Mouse (Mus musculus): ENCODE results near the gene Psme1. TPM values are rescaled to one million over a fixed set of nuclear protein-coding genes. Genes with fewer than 3 reads are reported as not detected.

Psme1 gene
- total and polyA plus RNA-seq, 3 experiments = 101 to 264 (median 231) TPM

- TF ChIP-seq CTCF (IDR thresholded peaks at IDR 0.05) = no peak; the same call in none of the 2 replicates
- no peak for TF ChIP-seq POLR2A (IDR thresholded peaks at IDR 0.05; ENCODE audit: insufficient read depth, low read depth, low read length)
- peak; percentile 66; the same call in 1 of the 2 replicates for TF ChIP-seq EP300 (IDR thresholded peaks at IDR 0.05; ENCODE audit: insufficient read depth, low read depth, low read length)
- H3K27me3 ChIP-seq (ENCODE audit: control insufficient read depth, insufficient read depth, low read length) = no peaks in the 10 kb centered on the region
- H3K4me1 ChIP-seq (ENCODE audit: control insufficient read depth, insufficient read depth, low read length) = peaks cover 3% of the 10 kb centered on the region
- intact Hi-C loops (cut with DNase I) = loop anchor here (1.0 kb wide), 1 partner anchor 60 kb away; no protein-coding TSS in a partner anchor
- DNase-seq = peak; percentile 79 to 82
- WGBS = 17% methylated on average over 5 of the region's 5 CpGs
- H3K4me3 ChIP-seq = no peak overlapping the region
- peak overlapping the region; percentile 68 for H3K27ac ChIP-seq
- no peak overlapping the region for H3K9ac ChIP-seq (ENCODE audit: low read depth, low read length)
- H3K79me2 ChIP-seq (replicated peaks; ENCODE audit: control insufficient read depth, insufficient read depth, low read length) = no peaks in the 10 kb centered on the region
- no peaks in the 10 kb centered on the region for H3K36me3 ChIP-seq (ENCODE audit: control insufficient read depth, insufficient read depth, low read length)
These were observed 20.9 kb upstream of the Psme1 start for GRCm38 (mm10) chr14:55557003-55557402.

DNA sequence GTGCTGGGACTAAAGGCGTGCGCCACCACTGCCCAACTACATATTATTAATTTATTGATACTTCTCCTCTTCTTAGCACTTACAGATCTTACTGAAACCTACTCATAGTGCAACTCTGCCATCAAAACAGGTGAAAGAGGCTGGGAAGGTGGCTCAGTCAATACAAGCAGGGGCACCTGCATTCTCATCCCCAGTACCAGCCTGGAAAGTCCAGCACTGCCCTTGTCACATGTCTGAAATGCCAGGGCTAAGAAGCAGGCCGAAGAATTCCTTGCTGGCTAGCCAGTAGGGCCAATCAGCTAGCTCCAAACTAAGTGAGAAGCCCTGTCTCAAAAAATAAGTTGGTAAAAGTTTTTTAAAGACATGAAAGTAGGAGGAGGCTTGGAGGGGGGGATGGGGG lies 20.3 kb upstream of the Psme1 start:
- TF ChIP-seq CTCF (IDR thresholded peaks at IDR 0.05) (no peak), EP300 (IDR thresholded peaks at IDR 0.05; ENCODE audit: insufficient read depth, low read depth, low read length) (no peak), POLR2A (IDR thresholded peaks at IDR 0.05; ENCODE audit: insufficient read depth, low read depth, low read length) (no peak)
- no peak overlapping the region for H3K9ac ChIP-seq (ENCODE audit: low read depth, low read length)
- no peaks in the 10 kb centered on the region for H3K27me3 ChIP-seq (ENCODE audit: control insufficient read depth, insufficient read depth, low read length)
- peak overlapping the region; percentile 68 for H3K27ac ChIP-seq
- H3K4me3 ChIP-seq = no peak overlapping the region
- H3K79me2 ChIP-seq (replicated peaks; ENCODE audit: control insufficient read depth, insufficient read depth, low read length) = no peaks in the 10 kb centered on the region
- 79% methylated on average over 3 of the region's 3 CpGs for WGBS
- H3K36me3 ChIP-seq (ENCODE audit: control insufficient read depth, insufficient read depth, low read length) = no peaks in the 10 kb centered on the region
- intact Hi-C loops (cut with DNase I) = loop anchor here (1.0 kb wide), 1 partner anchor 60 kb away; no protein-coding TSS in a partner anchor
- H3K4me1 ChIP-seq (ENCODE audit: control insufficient read depth, insufficient read depth, low read length) = peaks cover 3% of the 10 kb centered on the region
- DNase-seq = no peak

GRCm38 (mm10) chr14:55558740-55559448 lies 19.0 kb upstream of the Psme1 start:
- WGBS = 54% methylated on average over 6 of the region's 6 CpGs
- no peaks in the 10 kb centered on the region for H3K79me2 ChIP-seq (replicated peaks; ENCODE audit: control insufficient read depth, insufficient read depth, low read length)
- intact Hi-C loops (cut with DNase I) = loop anchor here (2.0 kb wide), 1 partner anchor 18 kb away; the partner anchor contains the start of gene Pck2
- peak overlapping the region; percentile 91 for H3K4me3 ChIP-seq
- peaks cover 3% of the 10 kb centered on the region for H3K4me1 ChIP-seq (ENCODE audit: control insufficient read depth, insufficient read depth, low read length)
- no peaks in the 10 kb centered on the region for H3K36me3 ChIP-seq (ENCODE audit: control insufficient read depth, insufficient read depth, low read length)
- TF ChIP-seq CTCF (IDR thresholded peaks at IDR 0.05) = peak; percentile 24; the same call in 1 of the 2 replicates
- no peak for TF ChIP-seq EP300 (IDR thresholded peaks at IDR 0.05; ENCODE audit: insufficient read depth, low read depth, low read length)
- H3K27ac ChIP-seq = peak overlapping the region; percentile 98
- DNase-seq = no peak
- H3K9ac ChIP-seq (ENCODE audit: low read depth, low read length) = no peak overlapping the region
- no peaks in the 10 kb centered on the region for H3K27me3 ChIP-seq (ENCODE audit: control insufficient read depth, insufficient read depth, low read length)

DNA sequence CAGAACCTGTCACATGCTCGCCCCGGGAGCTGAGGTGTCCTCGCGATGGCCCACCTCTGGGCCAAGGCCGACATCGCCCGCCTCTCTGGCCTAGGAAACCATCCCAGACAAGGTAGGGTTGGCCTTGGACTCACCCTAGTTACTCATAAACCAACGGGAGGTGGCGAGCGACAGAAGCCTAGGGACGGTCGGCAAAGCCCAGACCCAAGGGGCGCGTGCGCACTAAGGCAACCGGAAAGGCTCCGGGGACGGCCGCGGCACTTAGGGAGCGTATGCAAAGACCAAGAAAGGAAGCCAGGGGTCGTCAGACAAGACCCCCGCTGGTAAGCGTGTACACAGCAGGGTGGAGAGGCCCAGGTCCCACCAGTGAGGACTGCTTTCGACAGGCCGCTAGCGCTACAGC lies 18.1 kb upstream of the Psme1 start, which contains the start of gene Dcaf11:
Gene Dcaf11, plus strand, starts transcription at position 208 of the 403 bp plus-strand sequence.
- intact Hi-C loops (cut with DNase I) = loop anchor here (1.0 to 2.0 kb wide), 3 partner anchors 19 to 43 kb away; partner anchors contain the start of genes Irf9, Pck2 and Psme1
- TF ChIP-seq EP300 (IDR thresholded peaks at IDR 0.05; ENCODE audit: insufficient read depth, low read depth, low read length) = no peak; the same call in 1 of the 2 replicates
- TF ChIP-seq POLR2A (IDR thresholded peaks at IDR 0.05; ENCODE audit: insufficient read depth, low read depth, low read length) = peak; percentile 66; the same call in 1 of the 2 replicates
- peak; percentile 52 for TF ChIP-seq CTCF (IDR thresholded peaks at IDR 0.05)

DNA sequence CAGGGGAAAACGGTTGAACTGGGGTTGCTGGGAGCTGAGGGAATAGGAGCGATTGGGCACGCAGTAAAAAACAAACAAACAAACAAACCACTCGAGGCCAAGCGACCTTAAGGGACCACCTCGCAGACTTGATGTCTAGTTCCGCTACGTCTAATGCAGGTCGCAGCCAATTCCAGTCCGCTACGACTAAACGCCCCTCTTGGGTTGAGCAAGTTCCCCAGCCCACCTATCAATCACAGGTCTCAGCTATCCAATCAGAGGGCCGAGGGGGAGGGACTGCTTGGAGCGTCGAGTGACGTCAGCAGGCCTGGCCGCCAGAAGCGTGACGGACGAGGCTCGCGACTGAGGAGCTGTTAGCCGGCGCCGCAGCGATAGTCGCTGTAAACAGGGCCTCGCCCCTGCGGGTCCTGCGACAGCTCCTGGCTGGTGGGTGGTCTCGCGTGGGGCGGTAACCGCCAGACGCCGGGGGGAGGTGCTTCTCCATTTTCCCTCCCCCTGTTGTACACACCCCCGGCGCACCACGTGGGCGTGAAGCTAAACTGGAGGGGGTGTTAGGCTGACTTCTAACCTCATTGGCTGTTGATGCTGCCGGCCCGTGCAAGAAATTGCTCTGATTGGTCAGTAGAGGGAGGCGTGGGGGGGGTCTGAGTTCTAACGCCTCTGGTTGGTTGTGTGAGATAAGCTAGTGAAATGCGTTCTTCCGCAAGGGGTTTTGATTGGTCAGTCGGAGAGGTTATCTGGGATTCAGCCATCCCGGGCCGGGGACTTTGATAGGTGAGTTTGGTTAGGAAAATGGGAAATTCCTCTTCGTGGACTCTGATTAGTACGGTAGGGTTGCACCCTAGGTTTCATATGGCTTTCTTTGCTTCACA lies 17.5 kb upstream of the Psme1 start, which contains the start of gene A730061H03Rik:
Gene A730061H03Rik, minus strand, starts transcription at position 205 of the 872 bp plus-strand sequence.
- H3K36me3 ChIP-seq (ENCODE audit: control insufficient read depth, insufficient read depth, low read length) = no peaks in the 10 kb centered on the region
- peak within 1 kb of the TSS; percentile 98 for H3K27ac ChIP-seq
- TF ChIP-seq CTCF (IDR thresholded peaks at IDR 0.05) (peak; percentile 8; the same call in 1 of the 2 replicates), POLR2A (IDR thresholded peaks at IDR 0.05; ENCODE audit: insufficient read depth, low read depth, low read length) (peak; percentile 90), EP300 (IDR thresholded peaks at IDR 0.05; ENCODE audit: insufficient read depth, low read depth, low read length) (peak; percentile 44; the same call in 1 of the 2 replicates)
- DNase-seq = peak; percentile 96 to 97
- H3K79me2 ChIP-seq (replicated peaks; ENCODE audit: control insufficient read depth, insufficient read depth, low read length) = no peaks in the 10 kb centered on the region
- H3K9ac ChIP-seq (ENCODE audit: low read depth, low read length) = peak within 1 kb of the TSS; percentile 87
- H3K4me1 ChIP-seq (ENCODE audit: control insufficient read depth, insufficient read depth, low read length) = peaks cover 3% of the 10 kb centered on the region
- under 1% methylated on average over 51 of the region's 51 CpGs for WGBS
- no peaks in the 10 kb centered on the region for H3K27me3 ChIP-seq (ENCODE audit: control insufficient read depth, insufficient read depth, low read length)
- H3K4me3 ChIP-seq = peak within 1 kb of the TSS; percentile 91
- intact Hi-C loops (cut with DNase I) = loop anchor here (1.0 to 2.0 kb wide), 2 partner anchors 18 to 42 kb away; partner anchors contain the start of genes Irf9 and Psme1

More for the DNA sequence above, 18.1 kb upstream of the Psme1 start, which contains the start of gene Dcaf11:
- Histone ChIP-seq H3K9ac (ENCODE audit: low read depth, low read length) (peak within 1 kb of the TSS; percentile 87), H3K36me3 (ENCODE audit: control insufficient read depth, insufficient read depth, low read length) (no peaks in the 10 kb centered on the region), H3K79me2 (replicated peaks; ENCODE audit: control insufficient read depth, insufficient read depth, low read length) (no peaks in the 10 kb centered on the region), H3K4me1 (ENCODE audit: control insufficient read depth, insufficient read depth, low read length) (peaks cover 3% of the 10 kb centered on the region), H3K27ac (peak within 1 kb of the TSS; percentile 98), H3K4me3 (peak within 1 kb of the TSS; percentile 91), H3K27me3 (ENCODE audit: control insufficient read depth, insufficient read depth, low read length) (no peaks in the 10 kb centered on the region)
- WGBS = under 1% methylated on average over 27 of the region's 27 CpGs
- peak; percentile 90 to 94 for DNase-seq
